Mouse (Mus musculus) midbrain, embryonic 12.5 days (tissue): Measurements from ENCODE around the gene Irf2. TPM values are rescaled to one million over a fixed set of nuclear protein-coding genes. Genes with fewer than 3 reads are reported as not detected.

Experiments
- ATAC-seq: fragments of 200-750 bp; cut with Nextera tagmentation; 2 replicates; pipeline ENCODE4 v1.8.0; 2017; ENCODE audit warnings: low read depth, moderate TSS enrichment, moderate library complexity; ENCODE audit not compliant: low FRiP score
- H3K27ac ChIP-seq: fragments of 300-500 bp; sonication (generic); replicated peaks from 2 replicates; pipeline ENCODE4 v1.5.1; 2016; ENCODE audit warnings: mild to moderate bottlenecking
- H3K27me3 ChIP-seq: fragments of 300-500 bp; sonication (generic); 2 replicates; pipeline ENCODE4 v1.6.1; 2016; ENCODE audit warnings: mild to moderate bottlenecking
- H3K36me3 ChIP-seq: fragments of 300-500 bp; sonication (generic); 2 replicates; pipeline ENCODE4 v1.6.1; 2016
- H3K4me1 ChIP-seq: fragments of 300-500 bp; sonication (generic); 2 replicates; pipeline ENCODE4 v1.6.1; 2016
- H3K4me2 ChIP-seq: fragments of 300-500 bp; sonication (generic); replicated peaks from 2 replicates; pipeline ENCODE4 v1.6.1; 2016; ENCODE audit warnings: mild to moderate bottlenecking, moderate library complexity
- H3K4me3 ChIP-seq: fragments of 300-500 bp; sonication (generic); 2 replicates; pipeline ENCODE4 v1.5.1; 2016; ENCODE audit warnings: mild to moderate bottlenecking
- H3K9ac ChIP-seq: fragments of 300-500 bp; sonication (generic); replicated peaks from 2 replicates; pipeline ENCODE4 v1.6.1; 2016; ENCODE audit warnings: mild to moderate bottlenecking, moderate library complexity
- H3K9me3 ChIP-seq: fragments of 300-500 bp; sonication (generic); 2 replicates; pipeline ENCODE4 v1.6.1; 2016; ENCODE audit warnings: mild to moderate bottlenecking
- WGBS: fragments of 180-500 bp; shearing (Covaris S2); methylation state at CpG from one replicate; pipeline ENCODE4 v1.1.7; 2016; 5-methylcytosine and 5-hydroxymethylcytosine counted together
- polyA plus RNA-seq: library from polyadenylated mRNA; unstranded; fragments of >200 nt; fragmentation: Nextera tagmentation; extraction: Ambion mirVana; gene quantifications from 2 replicates; pipeline ENCODE4 v1.2.1, GENCODE M21; 2016

The Irf2 gene
- polyA plus RNA-seq, result 7.7 and 9.4 TPM in 2 replicates

DNA sequence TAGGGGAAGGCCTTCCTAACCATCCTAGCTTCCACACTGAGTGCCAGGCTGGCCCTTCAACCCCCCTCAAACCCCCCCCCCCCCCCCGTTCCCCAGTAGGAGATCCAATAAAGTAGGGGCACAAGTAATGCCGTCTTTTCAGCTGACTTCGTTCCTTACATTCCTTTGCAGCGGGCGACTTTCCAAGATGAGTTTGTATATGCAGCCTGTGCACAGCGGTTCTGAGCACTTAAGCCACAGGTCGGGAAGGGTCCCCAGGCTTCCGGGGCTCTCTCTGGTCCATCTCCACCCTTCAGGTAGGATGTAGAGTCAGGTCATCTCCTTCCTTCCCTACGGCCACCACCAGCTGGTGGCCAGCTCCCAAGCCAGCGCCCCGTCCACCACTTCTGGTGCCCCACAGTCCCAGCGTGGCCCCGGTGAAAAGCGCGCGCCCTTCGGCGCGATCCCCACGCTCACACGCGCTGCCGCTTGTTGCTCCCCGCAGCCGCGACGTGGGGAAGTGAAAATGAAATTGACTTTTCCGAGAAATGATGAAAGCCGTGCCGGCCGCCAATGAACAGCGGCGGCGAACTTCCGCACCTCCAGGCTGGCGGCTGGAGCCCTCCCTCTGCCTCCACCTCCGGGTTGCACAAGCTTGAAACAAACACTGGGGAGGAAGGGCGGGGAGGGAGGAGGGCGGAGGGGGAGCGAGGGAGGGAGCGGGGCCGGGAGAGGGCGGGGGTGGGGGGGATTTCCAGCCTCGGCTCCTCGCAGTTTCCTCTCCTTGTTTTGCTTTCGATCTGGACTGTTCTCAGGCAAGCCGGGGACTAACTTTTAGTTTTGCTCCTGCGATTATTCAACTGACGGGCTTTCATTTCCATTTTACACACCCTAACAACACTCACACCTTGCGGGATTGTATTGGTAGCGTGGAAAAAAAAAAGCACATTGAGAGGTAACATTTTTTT is at the start of gene Irf2:
Gene Irf2 (plus strand): TSS at position 730 of the 947 bp plus-strand sequence.
- peak; percentile 71 for ATAC-seq
- Histone ChIP-seq H3K9me3 (peaks cover 6% of the 10 kb centered on the region; the same call in 1 of the 2 replicates), H3K4me3 (peak within 1 kb of the TSS; percentile 94), H3K27ac (peak within 1 kb of the TSS; percentile 90), H3K9ac (peak within 1 kb of the TSS; percentile 96), H3K27me3 (peaks cover 5% of the 10 kb centered on the region; the same call in 1 of the 2 replicates), H3K36me3 (no peaks in the 10 kb centered on the region), H3K4me2 (peak within 1 kb of the TSS; percentile 85), H3K4me1 (peaks cover 12% of the 10 kb centered on the region)
- under 1% methylated on average over 46 of the region's 51 CpGs for WGBS

DNA sequence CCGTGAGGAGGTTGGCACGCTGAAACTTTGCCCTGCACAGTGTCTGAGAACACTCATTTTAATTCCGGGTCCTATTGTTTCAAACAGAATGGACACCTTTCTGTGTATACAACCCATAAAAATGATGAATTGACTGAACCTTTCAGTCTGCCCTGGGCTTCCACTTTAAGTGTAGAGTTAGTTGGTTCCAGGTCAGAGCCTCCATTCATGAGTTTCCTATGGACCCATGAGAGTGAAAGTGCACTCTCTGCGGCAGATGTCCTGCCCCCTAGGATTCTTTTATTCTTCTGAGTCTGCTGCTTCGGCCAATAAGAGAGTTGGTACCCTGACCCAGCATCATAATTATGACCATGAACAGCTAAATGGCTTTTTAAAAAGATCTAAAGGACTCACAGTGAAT is 49.4 kb upstream of the Irf2 start:
- WGBS, result 33% methylated on average over 5 of the region's 5 CpGs
- peaks cover 19% of the 10 kb centered on the region for H3K4me1 ChIP-seq
- no peaks in the 10 kb centered on the region for H3K27me3 ChIP-seq
- ATAC-seq, result no peak
- H3K9ac ChIP-seq, result no peak overlapping the region
- H3K4me2 ChIP-seq, result no peak overlapping the region
- no peak overlapping the region for H3K27ac ChIP-seq
- no peaks in the 10 kb centered on the region for H3K9me3 ChIP-seq
- no peaks in the 10 kb centered on the region for H3K36me3 ChIP-seq
- no peak overlapping the region for H3K4me3 ChIP-seq

DNA sequence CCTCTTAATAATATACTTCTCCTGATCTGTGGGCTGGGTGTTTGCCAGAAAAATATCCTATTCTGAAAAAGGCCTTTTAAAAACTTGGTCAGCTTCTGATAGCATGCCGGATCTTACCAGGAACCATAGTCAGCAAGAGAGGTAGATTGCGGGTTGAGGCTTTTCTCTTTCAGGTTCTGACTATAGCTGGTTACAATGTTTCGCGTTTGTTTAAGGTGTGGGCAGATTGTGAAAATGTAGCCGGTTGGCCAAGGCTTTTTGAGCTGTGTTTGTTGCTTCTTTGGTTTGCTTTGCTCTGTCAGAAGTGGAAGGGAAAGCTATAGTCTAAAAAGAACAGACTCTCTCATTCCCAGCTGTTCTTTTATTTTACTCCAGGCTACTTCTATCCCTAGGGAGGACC is 49.0 kb upstream of the Irf2 start:
- Histone ChIP-seq H3K27ac (no peak overlapping the region), H3K4me1 (peaks cover 19% of the 10 kb centered on the region), H3K4me2 (no peak overlapping the region), H3K9ac (no peak overlapping the region), H3K9me3 (no peaks in the 10 kb centered on the region), H3K4me3 (no peak overlapping the region), H3K27me3 (no peaks in the 10 kb centered on the region), H3K36me3 (no peaks in the 10 kb centered on the region)
- 76% methylated on average over 5 of the region's 5 CpGs for WGBS
- ATAC-seq, result no peak

- H3K4me2 ChIP-seq, result no peak overlapping the region
- no peak overlapping the region for H3K4me3 ChIP-seq
- ATAC-seq, result no peak
- H3K27ac ChIP-seq, result no peak overlapping the region
- 71% methylated on average over 7 of the region's 7 CpGs for WGBS
- no peak overlapping the region for H3K9ac ChIP-seq
- H3K27me3 ChIP-seq, result no peaks in the 10 kb centered on the region
- no peaks in the 10 kb centered on the region for H3K36me3 ChIP-seq
- peaks cover 19% of the 10 kb centered on the region for H3K4me1 ChIP-seq
- no peaks in the 10 kb centered on the region for H3K9me3 ChIP-seq
Measured at GRCm38 (mm10) chr8:46691360-46691759, 48.2 kb upstream of the Irf2 start.

DNA sequence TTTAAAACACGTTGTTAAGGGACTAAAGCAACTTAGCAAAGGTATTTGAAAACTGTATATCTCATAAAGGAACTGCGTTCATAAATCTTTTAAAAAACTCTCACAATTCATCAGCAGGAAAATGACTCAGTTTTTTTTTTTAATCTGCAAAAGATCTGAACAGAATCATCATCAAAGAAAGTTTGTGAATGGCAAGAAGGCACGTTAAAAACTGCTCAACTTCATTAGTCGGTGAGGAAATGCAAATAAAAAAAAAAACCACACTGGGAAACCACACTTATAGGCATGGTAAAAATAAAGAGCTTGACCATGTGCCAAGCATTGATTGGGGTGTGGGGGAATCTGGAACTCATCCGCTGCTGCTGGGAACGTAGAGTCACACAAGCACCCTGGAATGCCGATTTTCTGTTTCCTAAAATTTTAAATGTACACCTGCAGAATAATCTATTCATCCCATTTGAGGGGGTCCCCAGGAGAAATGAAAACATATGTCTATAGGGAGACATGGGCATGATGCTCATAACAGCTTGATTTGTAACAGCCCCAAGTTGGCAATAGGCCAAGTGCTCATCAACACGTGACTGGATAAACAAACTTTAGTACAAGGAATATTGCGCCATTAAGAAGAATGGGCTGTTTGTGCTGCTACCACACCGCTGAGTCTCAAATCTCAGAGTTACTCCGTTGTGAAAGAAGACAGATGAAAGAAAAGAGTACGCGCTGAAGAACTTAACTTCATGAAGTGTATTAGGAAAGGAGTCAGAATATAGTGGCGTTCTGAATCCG is 43.1 kb upstream of the Irf2 start:
- 77% methylated on average over 15 of the region's 15 CpGs for WGBS
- Histone ChIP-seq H3K27ac (no peak overlapping the region), H3K36me3 (no peaks in the 10 kb centered on the region), H3K4me2 (no peak overlapping the region), H3K4me1 (peaks cover 12% of the 10 kb centered on the region), H3K27me3 (no peaks in the 10 kb centered on the region), H3K9ac (no peak overlapping the region), H3K4me3 (no peak overlapping the region), H3K9me3 (no peaks in the 10 kb centered on the region)
- ATAC-seq, result no peak

- Histone ChIP-seq H3K27ac (no peak overlapping the region), H3K4me1 (peaks cover 2% of the 10 kb centered on the region), H3K27me3 (no peaks in the 10 kb centered on the region), H3K4me3 (no peak overlapping the region), H3K9me3 (no peaks in the 10 kb centered on the region), H3K9ac (no peak overlapping the region), H3K36me3 (no peaks in the 10 kb centered on the region), H3K4me2 (no peak overlapping the region)
- 78% methylated on average over 4 of the region's 4 CpGs for WGBS
- no peak for ATAC-seq
Measured at GRCm38 (mm10) chr8:46697566-46697965, 42.0 kb upstream of the Irf2 start.

DNA sequence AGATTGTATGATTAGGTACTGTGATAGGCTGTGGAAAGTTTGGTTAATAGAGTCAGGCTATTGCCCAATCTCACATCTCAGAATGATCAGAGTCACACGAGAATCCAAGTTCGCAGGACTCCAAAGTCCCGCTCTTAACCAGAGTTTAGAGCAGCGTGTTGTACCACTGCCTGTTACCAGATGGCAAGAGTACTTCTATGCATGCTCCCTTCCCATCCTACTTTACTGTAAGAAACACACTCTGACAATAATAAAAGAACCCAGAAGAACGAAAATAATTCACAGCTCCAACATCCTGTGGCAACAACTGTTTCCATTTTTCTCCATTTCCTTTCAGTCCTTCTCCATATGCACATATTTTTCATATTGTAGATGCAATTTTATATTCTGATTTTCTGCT is 41.4 kb upstream of the Irf2 start:
- Histone ChIP-seq H3K4me1 (no peaks in the 10 kb centered on the region), H3K9ac (no peak overlapping the region), H3K4me2 (no peak overlapping the region), H3K4me3 (no peak overlapping the region), H3K27ac (no peak overlapping the region), H3K27me3 (no peaks in the 10 kb centered on the region), H3K36me3 (no peaks in the 10 kb centered on the region), H3K9me3 (no peaks in the 10 kb centered on the region)
- no peak for ATAC-seq
- 90% methylated on average over 5 of the region's 5 CpGs for WGBS

- no peaks in the 10 kb centered on the region for H3K27me3 ChIP-seq
- no peak overlapping the region for H3K27ac ChIP-seq
- no peak overlapping the region for H3K4me2 ChIP-seq
- ATAC-seq, result no peak
- H3K4me3 ChIP-seq, result no peak overlapping the region
- WGBS, result 93% methylated on average over 2 of the region's 2 CpGs
- H3K4me1 ChIP-seq, result no peaks in the 10 kb centered on the region
- H3K36me3 ChIP-seq, result no peaks in the 10 kb centered on the region
- H3K9ac ChIP-seq, result no peak overlapping the region
- H3K9me3 ChIP-seq, result no peaks in the 10 kb centered on the region
Measured at GRCm38 (mm10) chr8:46705145-46705544, 34.4 kb upstream of the Irf2 start.

DNA sequence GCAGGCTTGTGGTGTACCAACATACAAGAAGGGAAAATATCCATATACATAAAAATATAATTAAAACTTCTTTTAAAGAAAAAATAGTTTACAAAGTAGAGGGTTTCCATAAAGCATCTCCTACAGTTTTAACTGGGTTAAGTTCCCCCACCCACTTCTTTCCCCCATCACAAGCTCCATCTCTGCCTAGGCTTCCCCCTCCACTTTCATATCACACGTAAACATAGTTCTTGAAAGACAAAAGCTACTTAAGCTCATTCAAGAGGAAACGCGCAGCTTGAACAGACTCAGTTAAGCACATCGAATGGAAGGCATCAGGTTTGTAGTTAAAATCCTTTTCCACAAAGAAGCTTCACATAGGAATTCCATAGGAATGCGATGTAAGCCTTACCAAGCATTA is 32.8 kb upstream of the Irf2 start:
- 54% methylated on average over 5 of the region's 5 CpGs for WGBS
- ATAC-seq, result no peak
- Histone ChIP-seq H3K9ac (no peak overlapping the region), H3K27ac (no peak overlapping the region), H3K4me3 (no peak overlapping the region), H3K9me3 (no peaks in the 10 kb centered on the region), H3K4me1 (no peaks in the 10 kb centered on the region), H3K27me3 (no peaks in the 10 kb centered on the region), H3K4me2 (no peak overlapping the region), H3K36me3 (no peaks in the 10 kb centered on the region)

GRCm38 (mm10) chr8:46709302-46709701 is 30.2 kb upstream of the Irf2 start:
- WGBS, result 88% methylated on average over 4 of the region's 4 CpGs
- Histone ChIP-seq H3K4me2 (no peak overlapping the region), H3K4me3 (no peak overlapping the region), H3K4me1 (no peaks in the 10 kb centered on the region), H3K9ac (no peak overlapping the region), H3K27ac (no peak overlapping the region), H3K36me3 (no peaks in the 10 kb centered on the region), H3K9me3 (no peaks in the 10 kb centered on the region), H3K27me3 (no peaks in the 10 kb centered on the region)
- ATAC-seq, result no peak

GRCm38 (mm10) chr8:46710289-46710688 is 29.2 kb upstream of the Irf2 start:
- Histone ChIP-seq H3K9ac (no peak overlapping the region), H3K27ac (no peak overlapping the region), H3K36me3 (no peaks in the 10 kb centered on the region), H3K4me1 (no peaks in the 10 kb centered on the region), H3K4me2 (no peak overlapping the region), H3K27me3 (no peaks in the 10 kb centered on the region), H3K4me3 (no peak overlapping the region), H3K9me3 (no peaks in the 10 kb centered on the region)
- ATAC-seq, result no peak
- WGBS, result 91% methylated on average over 8 of the region's 8 CpGs

DNA sequence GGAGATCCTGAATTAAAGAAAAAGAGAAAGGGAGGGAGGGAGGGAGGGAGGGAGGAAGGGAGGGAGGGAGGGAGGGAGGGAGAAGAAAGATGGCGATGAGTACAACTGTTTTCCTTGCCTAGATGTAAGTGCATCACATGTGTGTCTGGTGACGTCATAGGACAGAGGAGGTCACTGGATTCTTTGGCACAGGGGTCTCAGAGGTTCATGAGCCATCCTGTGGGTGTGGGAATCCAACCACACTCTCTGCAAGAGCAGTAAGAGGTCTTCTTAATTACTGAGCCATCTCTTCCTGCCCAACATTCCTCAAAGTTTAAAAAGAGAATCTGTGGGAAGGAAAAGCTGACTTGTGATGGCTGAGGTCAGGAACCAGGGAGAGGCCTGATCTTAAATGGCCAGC is 28.0 kb upstream of the Irf2 start:
- H3K4me2 ChIP-seq, result no peak overlapping the region
- 74% methylated on average over 2 of the region's 2 CpGs for WGBS
- no peak overlapping the region for H3K27ac ChIP-seq
- ATAC-seq, result no peak
- no peaks in the 10 kb centered on the region for H3K27me3 ChIP-seq
- no peaks in the 10 kb centered on the region for H3K36me3 ChIP-seq
- no peak overlapping the region for H3K4me3 ChIP-seq
- no peaks in the 10 kb centered on the region for H3K9me3 ChIP-seq
- H3K4me1 ChIP-seq, result no peaks in the 10 kb centered on the region
- H3K9ac ChIP-seq, result no peak overlapping the region
